Mouse (Mus musculus) forebrain, embryonic 14.5 days (tissue): ENCODE data around the gene Vmn1r211. TPM values are rescaled to one million over a fixed set of nuclear protein-coding genes. Genes with fewer than 3 reads are reported as not detected.
"Not testable (repeated sequence)": the region's sequence is repeated elsewhere in the genome, so short reads cannot be mapped to it uniquely, and the experiment has no call there.

Experiments used
- ATAC-seq: fragments of 200-750 bp; cut with Nextera tagmentation; 2 replicates; pipeline ENCODE4 v1.8.0; 2017; ENCODE audit warnings: mild to moderate bottlenecking, moderate library complexity
- DNase-seq: peaks from one replicate; pipeline ENCODE4 v3.0.0-alpha.2; 2015; ENCODE audit warnings: low spot score
- H3K27ac ChIP-seq: fragments of 300-500 bp; sonication (generic); 2 replicates; pipeline ENCODE4 v1.5.1; 2014; ENCODE audit warnings: low read depth, mild to moderate bottlenecking, control low read depth, low read length, moderate library complexity
- H3K27me3 ChIP-seq: fragments of 300-500 bp; sonication (generic); replicated peaks from 2 replicates; pipeline ENCODE4 v1.6.1; 2014; ENCODE audit warnings: low read length, control low read depth, mixed read lengths; ENCODE audit not compliant: control insufficient read depth, insufficient read depth
- H3K36me3 ChIP-seq: fragments of 300-500 bp; sonication (generic); 2 replicates; pipeline ENCODE4 v1.6.1; 2014; ENCODE audit warnings: low read length, control low read depth; ENCODE audit not compliant: control insufficient read depth, insufficient read depth
- H3K4me1 ChIP-seq: fragments of 300-500 bp; sonication (generic); 2 replicates; pipeline ENCODE4 v1.6.1; 2014; ENCODE audit warnings: antibody characterized with exemption, low read length, control low read depth; ENCODE audit not compliant: control insufficient read depth, insufficient read depth
- H3K4me2 ChIP-seq: fragments of 300-500 bp; sonication (generic); 2 replicates; pipeline ENCODE4 v1.6.1; 2014; ENCODE audit warnings: mild to moderate bottlenecking, control low read depth, low read length
- H3K4me3 ChIP-seq: fragments of 300-500 bp; sonication (generic); 2 replicates; pipeline ENCODE4 v1.5.1; 2014; ENCODE audit warnings: low read depth, low read length, control low read depth
- H3K9ac ChIP-seq: fragments of 300-500 bp; sonication (generic); 2 replicates; pipeline ENCODE4 v1.6.1; 2014; ENCODE audit warnings: mild to moderate bottlenecking, low read length, control low read depth, moderate library complexity
- H3K9me3 ChIP-seq: fragments of 300-500 bp; sonication (generic); replicated peaks from 2 replicates; pipeline ENCODE4 v1.6.1; 2016; ENCODE audit warnings: low read length, control low read depth, mixed read lengths; ENCODE audit not compliant: control insufficient read depth
- polyA plus RNA-seq: library from polyadenylated mRNA; unstranded; fragments of >200 nt; fragmentation: Nextera tagmentation; extraction: Ambion mirVana; gene quantifications from 2 replicates; pipeline ENCODE4 v1.2.1, GENCODE M21; 2014

The Vmn1r211 gene
- polyA plus RNA-seq, 1 experiment from 2014 or later, result not detected

DNA sequence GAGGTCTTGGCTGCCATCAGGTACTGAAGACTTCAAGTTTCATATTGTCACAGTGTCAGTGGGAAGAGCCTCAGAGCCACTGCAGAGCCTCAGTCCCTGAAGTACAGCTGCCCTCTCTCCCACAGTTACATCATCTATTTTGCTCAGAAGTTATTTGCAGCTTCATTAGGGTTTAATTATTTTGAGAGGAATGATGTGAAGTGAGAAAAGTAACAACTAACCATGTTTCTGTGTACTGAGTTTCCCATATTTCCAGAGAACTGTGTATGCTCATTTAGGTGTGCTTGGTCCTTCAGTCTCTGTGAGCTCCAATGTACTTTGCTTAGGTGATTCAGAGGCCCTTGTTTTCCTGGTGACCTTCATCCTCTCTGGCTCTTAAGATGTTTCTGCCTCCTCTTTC lies 47.8 kb downstream of the Vmn1r211 start, which contains the start of gene Vmn1r209:
Gene Vmn1r209 (minus strand): TSS at position 101 of the 400 bp plus-strand sequence.
- not testable (repeated sequence) for H3K9ac ChIP-seq, H3K27me3 ChIP-seq, H3K4me3 ChIP-seq, H3K9me3 ChIP-seq, ATAC-seq, H3K36me3 ChIP-seq, H3K4me2 ChIP-seq, DNase-seq, H3K27ac ChIP-seq, H3K4me1 ChIP-seq

Other genes starting within 250 kb of the Vmn1r211 start
- gene Vmn1r206, start 233.3 kb downstream of the Vmn1r211 start, polyA plus RNA-seq, result not detected in 2 replicates
- not detected in 2 replicates for gene Vmn1r207-ps, start 127.9 kb downstream of the Vmn1r211 start, polyA plus RNA-seq
- not detected in 2 replicates for gene Vmn1r208, start 80.2 kb downstream of the Vmn1r211 start, polyA plus RNA-seq
- not detected in 2 replicates for gene Vmn1r209, start 47.9 kb downstream of the Vmn1r211 start, polyA plus RNA-seq
- gene Vmn1r210, start 26.2 kb downstream of the Vmn1r211 start, polyA plus RNA-seq, result not detected in 2 replicates
- not detected in 2 replicates for gene Vmn1r212, start 26.6 kb upstream of the Vmn1r211 start, polyA plus RNA-seq
- not detected in 2 replicates for gene Vmn1r213, start 150.1 kb upstream of the Vmn1r211 start, polyA plus RNA-seq
- gene Vmn1r214, start 172.9 kb upstream of the Vmn1r211 start, polyA plus RNA-seq, result not detected in 2 replicates
- gene Vmn1r215, start 210.5 kb upstream of the Vmn1r211 start, polyA plus RNA-seq, result not detected in 2 replicates